Mouse (Mus musculus) retina, adult 2 months (tissue): ENCODE results near the gene Gba.
"Not testable (repeated sequence)": the region's sequence is repeated elsewhere in the genome, so short reads cannot be mapped to it uniquely, and the experiment has no call there.

Experiments used
- DNase-seq: peaks from one replicate; pipeline ENCODE4 v3.0.0-alpha.2; 2012; ENCODE audit warnings: low read depth, low spot score

Gba gene

DNA sequence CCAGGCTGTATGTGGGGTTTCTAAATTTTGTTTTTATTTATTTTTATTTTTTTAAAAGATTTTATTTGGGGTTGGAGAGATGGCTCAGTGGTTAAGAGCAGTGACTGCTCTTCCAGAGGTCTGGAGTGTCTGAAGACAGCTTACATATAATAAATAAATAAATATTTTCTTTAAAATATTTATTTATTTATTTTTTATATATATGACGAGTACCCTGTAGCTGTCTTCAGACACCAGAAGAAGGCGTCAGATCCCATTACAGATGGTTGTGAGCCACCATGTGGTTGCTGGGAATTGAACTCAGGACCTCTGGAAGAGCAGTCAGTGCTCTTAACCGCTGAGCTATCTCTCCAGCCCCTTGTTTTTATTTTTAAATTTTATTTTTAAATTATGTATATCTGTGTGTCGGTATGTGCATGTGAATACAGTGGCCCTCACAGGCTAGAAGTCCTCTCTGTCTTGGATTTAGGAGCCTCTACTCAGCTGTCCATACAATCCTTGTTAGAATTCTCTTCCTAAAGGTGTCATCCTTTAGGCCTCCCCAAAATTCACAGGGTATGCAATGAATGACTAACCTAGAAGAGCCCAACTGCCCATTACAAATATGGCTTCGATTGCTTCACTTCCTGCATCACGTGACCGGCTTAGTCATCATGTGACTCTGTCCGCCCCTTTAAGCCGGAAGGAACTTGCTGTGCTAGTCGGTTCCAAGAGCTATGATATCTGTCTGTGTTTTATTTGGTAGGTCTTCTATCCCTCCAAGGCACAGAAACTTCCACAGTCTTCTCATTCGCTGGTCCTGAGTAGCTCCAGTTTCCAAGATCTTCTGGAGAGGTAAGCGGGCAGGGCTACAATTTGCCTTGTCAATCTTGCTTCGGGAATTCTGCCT, at the start of gene Gba:
Gba (plus strand) TSS at position 676 of the 889 bp plus-strand sequence.
- peak; percentile 87 for DNase-seq

GRCm38 (mm10) chr3:89156951-89157350, 45.8 kb upstream of the Gba start:
- no peak for DNase-seq

DNA sequence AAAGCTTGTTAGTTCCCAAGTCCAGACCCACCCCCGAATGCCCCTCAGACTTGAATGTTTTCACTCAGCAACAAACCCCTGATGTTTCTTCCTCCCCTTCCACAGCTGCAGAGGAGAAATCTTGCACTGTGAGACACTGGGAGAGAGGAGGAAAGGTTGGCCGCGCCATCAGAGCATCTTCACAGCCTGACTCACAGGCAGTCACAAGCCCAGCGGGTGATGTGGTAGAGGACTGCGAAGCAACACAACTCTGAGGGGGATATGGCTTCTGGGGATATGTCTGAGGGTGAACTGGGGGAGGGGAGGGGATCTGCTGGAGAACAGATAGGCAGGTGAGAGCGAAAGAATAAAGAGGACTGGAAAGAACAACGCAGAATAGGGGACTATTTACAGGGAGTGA, 44.1 kb upstream of the Gba start:
- no peak for DNase-seq

- DNase-seq: no peak
Observed at GRCm38 (mm10) chr3:89159211-89159610, 43.5 kb upstream of the Gba start.

- DNase-seq: peak; percentile 41
Observed at GRCm38 (mm10) chr3:89159616-89160344, 42.9 kb upstream of the Gba start, which contains the start of gene Hcn3. Gene Hcn3, minus strand, starts transcription at chr3:89160196.

DNA sequence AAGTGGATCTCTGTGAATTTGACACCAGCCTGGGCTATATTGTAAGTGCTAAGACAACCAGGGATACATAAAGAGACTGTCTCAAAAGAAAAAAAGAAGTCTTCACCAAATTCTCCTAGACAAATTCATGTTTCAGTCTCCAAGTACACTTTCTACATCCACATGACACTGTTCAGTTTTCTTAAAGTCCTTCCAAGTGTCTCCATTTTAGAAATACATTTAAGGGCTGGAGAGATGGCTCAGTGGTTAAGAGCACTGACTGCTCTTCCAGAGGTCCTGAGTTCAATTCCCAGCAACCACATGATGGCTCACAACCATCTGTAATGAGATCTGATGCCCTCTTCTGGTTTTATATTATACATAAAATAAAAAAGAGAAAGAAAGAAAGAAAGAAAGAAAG, 41.5 kb upstream of the Gba start:
- DNase-seq: not testable (repeated sequence)

DNA sequence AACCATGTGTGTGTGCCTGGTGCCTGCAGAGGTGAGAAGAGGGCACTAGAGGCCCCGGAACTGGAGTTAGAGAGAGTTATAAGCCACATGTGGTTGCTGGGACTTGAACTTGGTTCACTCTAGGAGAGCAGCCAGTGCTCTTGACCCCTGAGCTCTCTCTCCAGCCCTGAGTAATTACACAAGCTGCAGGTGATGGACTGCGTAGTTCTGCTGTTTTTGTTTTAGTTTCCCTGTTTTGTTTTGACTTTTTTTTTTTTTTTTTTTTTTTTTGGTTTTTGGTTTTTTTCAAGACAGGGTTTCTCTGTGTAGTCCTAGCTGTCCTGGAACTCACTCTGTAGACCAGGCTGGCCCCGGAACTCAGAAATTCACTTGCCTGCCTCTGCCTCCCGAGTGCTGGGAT, 40.9 kb upstream of the Gba start:
- DNase-seq: no peak

- no peak for DNase-seq
Observed at GRCm38 (mm10) chr3:89163123-89163522, 39.6 kb upstream of the Gba start.

DNA sequence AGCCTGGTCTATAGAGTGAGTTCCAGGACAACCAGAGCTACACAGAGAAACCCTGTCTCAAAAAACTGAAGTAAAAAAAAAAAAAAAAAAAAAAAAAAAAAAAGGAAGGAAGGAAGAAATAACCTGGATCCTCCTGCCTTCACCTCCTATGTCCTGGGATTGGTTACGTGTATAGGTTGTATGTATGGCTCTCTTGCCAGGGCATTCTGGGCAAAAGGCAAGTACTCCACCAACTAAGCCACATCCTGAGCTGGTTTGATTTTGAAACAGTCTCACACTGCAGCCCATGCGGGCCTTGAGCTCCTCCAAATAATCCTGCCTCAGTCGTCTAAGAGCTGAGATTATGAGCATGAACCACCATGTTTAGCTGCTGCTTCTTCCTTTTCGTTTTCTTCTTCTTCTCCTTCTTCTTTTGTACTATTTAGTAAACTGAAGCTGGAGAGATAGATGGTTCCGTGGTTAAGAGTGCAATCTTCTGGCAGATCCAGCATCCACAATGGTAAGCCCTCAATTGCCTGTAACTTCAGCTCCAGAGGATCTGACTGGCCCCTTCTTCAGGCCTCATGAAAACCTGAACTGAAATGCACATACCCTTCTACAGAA, 39.0 kb upstream of the Gba start:
- DNase-seq: no peak

DNA sequence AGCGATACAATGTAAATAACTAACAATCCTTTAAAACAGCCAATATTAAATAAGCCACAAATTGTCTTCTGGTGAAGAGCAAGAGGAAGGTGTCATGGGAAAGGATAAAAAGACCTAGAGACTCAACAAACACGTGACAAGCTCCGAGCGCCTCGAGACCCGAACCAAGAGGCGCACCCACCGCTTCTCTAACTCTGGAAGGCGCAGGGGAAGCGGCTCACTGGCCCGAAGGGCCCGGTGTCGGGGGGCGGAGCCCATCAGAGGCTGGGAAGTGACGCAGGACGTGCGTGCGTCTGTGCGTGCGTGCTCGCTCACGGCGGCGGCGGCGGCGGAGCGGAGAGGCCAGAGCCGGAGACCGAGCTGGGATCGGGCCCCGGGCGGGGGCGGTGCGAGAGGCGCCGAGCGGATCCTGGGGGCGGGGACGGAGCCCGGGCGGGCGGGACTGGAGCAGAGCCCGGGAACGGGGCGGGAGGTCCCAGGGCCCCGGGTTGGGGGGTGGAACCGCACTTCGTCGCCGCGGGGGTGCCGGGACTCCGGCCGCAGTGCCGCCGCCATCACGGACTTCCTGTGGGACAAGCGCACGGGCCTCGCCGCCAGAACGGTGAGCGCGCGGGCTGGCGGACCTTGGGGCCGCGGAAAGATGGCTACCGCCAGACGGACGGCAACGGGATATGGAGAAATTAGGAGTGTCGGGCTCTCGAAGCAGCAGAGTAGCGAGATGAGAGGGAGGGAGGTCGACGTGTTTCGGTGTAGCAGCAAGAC, 38.0 kb upstream of the Gba start, which contains the start of gene Clk2:
Clk2 (plus strand) TSS at position 290 of the 762 bp plus-strand sequence.
- DNase-seq: peak; percentile 80

- DNase-seq: no peak
Observed at GRCm38 (mm10) chr3:89165268-89165870, 37.4 kb upstream of the Gba start.

- no peak for DNase-seq
Observed at GRCm38 (mm10) chr3:89166945-89167344, 35.8 kb upstream of the Gba start.

GRCm38 (mm10) chr3:89174844-89175243, 27.9 kb upstream of the Gba start:
- DNase-seq: no peak

DNA sequence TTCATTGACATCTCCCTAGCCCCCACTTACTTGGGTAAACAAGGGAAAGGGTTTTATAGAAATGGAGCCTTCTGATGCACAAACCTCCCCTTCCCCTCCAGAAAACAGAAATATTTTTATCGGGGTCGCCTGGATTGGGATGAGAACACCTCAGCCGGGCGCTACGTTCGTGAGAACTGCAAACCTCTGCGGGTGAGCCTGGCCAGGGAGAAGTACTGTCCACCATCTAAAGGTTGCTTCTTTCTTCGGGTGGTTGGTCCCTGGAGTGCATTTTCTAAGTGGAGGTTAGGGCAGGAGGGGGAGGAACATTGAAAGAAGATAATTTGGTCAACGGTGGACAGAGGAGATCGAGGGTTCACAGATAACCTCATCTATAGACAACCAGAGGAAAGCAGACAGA, 27.2 kb upstream of the Gba start:
- DNase-seq: no peak

DNA sequence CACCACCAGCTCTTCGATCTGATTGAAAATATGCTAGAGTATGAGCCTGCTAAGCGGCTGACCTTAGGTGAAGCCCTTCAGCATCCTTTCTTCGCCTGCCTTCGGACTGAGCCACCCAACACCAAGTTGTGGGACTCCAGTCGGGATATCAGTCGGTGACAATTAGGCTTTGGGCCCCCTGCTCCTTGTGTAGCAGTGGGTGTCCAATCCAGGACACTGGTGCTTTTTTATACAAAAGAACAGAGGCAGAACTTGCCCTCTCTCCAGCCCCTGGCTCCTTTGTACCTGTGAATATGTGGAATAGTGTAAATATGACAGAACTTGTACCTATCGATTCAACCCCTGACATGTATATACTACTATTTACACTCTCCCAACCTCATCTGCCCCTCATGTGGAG, 26.3 kb upstream of the Gba start:
- DNase-seq: no peak

DNA sequence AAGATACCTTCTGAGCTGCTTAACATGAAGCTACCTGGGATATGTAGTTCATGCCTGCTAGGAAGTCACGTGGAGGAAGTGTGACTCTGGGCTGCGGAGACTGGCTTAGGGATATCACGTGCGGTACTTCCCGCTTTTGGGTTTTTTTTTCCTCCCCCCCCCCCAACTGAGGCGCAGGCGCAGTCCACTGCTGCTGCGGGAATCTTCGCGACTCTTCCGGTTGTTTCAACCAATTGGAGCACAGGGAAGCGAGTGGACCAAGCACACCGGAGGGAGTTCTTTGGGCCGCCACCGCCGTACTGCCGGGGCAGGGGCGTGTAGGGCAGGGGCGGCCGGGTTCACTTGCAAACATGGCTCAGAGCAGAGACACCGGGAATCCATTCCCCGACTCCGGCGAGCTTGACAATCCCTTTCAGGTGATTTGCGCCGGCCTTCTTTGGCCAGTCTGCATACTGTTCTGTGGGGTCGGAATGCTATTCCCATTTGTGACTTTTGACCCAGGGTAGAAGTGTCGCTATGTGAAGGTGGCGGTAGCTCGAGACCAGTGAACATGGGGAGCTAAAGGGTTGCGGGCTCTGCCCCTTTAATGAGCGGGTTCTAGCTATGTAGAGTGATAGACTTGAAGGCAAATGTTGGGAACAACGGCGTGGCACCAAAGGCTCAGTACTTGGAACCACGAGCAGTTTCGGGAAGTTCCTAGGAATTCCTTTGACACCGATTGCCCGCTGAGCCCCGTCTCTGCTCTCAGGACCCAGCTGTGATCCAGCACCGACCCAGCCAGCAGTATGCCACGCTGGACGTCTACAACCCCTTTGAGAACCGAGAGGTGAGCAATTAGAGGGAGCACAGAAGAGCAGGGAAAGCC, 25.3 kb upstream of the Gba start, which contains the start of gene Scamp3:
Scamp3 (plus strand) TSS at position 232 of the 865 bp plus-strand sequence.
- DNase-seq: peak; percentile 95

DNA sequence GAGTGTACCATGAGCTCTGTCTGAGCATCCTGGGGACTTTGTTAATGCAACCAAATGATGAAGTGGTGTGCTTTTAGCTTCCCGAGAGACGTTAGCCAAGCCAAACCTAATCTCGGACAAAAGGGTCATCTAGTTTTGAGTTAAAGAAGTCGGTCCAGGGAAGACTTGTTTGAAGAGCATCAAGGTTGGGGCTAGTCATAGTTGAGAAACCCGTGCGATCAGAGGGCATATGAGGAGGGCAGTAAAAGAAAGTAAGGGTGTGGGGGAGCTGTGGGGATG, 24.7 kb upstream of the Gba start:
- no peak for DNase-seq

- no peak for DNase-seq
Observed at GRCm38 (mm10) chr3:89179056-89179455, 23.7 kb upstream of the Gba start.

- no peak for DNase-seq
Observed at GRCm38 (mm10) chr3:89181749-89182500, 20.8 kb upstream of the Gba start.
